Mouse (Mus musculus): Measurements from ENCODE around the gene Olfr1495. TPM values are rescaled to one million over a fixed set of nuclear protein-coding genes. Genes with fewer than 3 reads are reported as not detected.

The Olfr1495 gene
- not detected for polyA plus RNA-seq (2017; shearing (Covaris generic))

DNA sequence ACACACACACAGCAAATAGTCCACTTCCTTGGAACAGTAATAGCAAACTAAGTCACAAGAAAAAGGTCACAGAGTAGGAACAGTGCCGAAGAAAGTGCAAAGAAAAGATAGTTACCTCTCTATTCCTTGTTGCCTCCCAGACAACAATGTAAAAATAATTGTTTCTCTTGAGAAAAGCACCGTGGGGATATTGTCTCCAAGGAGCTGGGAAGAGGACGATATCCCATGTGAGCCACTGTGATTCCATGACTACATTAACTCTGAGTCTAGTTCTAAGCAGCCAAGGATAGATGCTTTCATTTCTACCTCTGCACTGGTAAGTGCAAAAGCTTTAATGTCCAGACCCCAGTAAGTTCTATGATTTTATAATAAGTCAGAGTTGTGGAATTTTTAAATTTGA, at the start of gene Olfr1495:
Gene Olfr1495, plus strand, starts transcription at position 301 of the 400 bp plus-strand sequence.

DNA sequence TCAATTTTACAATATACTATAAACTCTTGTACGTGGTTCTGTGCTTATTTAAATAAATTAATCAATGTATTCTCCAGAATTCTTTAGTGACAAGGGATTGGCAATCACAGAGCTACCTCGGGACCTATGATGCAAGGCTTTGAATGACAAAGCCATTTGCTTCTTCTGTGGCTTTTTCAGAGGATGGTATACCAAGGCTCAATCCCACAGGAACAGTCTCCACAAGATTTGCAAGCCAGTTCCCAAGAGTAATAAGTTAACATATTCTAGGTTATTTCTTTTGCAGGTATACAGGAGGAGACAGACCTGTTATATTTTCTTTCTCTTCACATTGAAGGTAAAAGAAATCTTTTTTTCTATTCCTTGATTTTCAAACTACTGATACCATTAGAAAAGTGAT, 41.4 kb upstream of the Olfr1495 start, which contains the start of gene Olfr1493-ps1:
Gene Olfr1493-ps1, plus strand, starts transcription at position 301 of the 400 bp plus-strand sequence.

DNA sequence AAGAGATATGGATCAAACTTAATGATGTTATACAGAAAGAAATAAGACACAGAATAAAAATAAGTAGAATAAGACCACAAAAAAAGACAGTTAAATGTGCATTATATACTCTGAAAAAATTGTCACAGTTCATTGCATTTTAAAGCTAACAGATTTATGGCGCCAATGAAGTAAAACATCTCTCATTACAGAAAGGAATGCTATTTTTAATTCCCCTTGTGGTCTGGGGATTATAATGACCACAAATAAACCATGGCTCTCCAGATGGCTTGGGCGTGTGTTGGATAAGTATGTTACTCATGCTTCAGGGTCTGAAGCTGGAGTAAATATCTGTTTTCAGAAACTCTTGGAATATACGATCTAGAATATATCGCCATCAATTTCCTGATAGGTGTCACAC, 25.0 kb upstream of the Olfr1495 start, which contains the start of gene Olfr1494:
Gene Olfr1494, plus strand, starts transcription at position 301 of the 400 bp plus-strand sequence.

DNA sequence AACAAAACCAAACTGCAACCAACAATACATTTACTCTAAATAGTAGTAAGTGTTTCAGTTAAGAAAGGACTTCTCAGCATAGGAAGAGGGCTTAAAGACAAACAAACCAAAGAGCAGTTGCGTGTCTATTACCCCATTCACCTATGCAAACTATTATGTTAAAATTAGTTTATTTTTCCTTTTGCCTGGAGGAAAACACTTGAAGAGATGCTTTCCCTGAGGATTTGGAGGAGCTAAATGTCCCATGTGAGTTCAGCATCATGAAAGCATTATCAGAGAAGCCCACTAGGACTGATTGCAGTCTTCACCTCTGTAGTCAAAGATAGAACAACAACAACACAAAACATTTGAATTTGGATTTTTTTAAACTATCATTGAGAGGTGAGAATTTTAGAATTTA, 13.2 kb downstream of the Olfr1495 start, which contains the start of gene Olfr1496:
Gene Olfr1496, plus strand, starts transcription at position 301 of the 400 bp plus-strand sequence.

DNA sequence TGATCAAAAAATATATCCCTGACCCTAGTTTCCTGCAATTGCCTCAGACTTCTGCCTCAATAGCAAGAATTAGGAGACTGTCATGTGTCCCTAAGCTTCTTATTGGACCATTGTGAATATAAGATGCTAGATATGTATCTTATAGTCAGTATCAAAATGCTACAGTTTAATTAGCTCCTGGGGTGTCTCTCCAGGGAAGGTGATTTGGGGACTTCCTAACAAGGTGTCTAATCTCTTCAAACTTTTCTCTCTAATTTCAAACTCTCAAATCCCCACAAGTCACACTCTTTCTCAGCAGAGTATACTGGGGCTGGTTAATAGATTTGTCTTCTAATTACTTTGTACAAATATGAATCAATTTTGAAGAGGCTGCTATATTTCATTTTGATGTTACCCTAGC, 33.7 kb downstream of the Olfr1495 start, which contains the start of gene Olfr1497:
Gene Olfr1497, minus strand, starts transcription at position 101 of the 400 bp plus-strand sequence.

DNA sequence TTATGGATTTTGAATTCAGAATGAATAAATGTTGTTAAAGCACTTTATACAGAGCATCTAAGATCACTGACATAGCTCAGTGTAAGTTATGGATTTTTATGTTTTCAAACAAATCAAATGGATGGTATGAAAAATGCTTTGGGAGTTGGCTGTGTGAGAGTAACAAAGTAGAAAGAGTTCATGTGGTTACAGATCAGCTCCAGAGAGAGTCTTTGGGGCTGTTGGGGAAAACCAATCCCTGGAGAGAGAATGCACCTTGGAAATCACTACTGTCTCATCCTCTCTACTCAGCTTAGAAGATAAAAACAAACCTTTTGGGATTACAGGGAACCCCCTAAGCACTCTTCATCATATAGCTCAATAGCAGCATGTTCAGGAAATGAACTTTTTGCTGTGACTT, 54.9 kb downstream of the Olfr1495 start, which contains the start of gene Olfr1499:
Gene Olfr1499, minus strand, starts transcription at position 101 of the 400 bp plus-strand sequence.

Other genes starting within 250 kb of the Olfr1495 start
- not detected for gene Olfr1480, start 236.7 kb upstream of the Olfr1495 start, polyA plus RNA-seq (2017; shearing (Covaris generic))
- not detected for gene Olfr1484, start 181.1 kb upstream of the Olfr1495 start, polyA plus RNA-seq (2017; shearing (Covaris generic))
- gene Olfr1487, start 147.2 kb upstream of the Olfr1495 start, polyA plus RNA-seq (2017; shearing (Covaris generic)), result not detected
- not detected for gene Olfr1489, start 133.0 kb upstream of the Olfr1495 start, polyA plus RNA-seq (2017; shearing (Covaris generic))
- gene Olfr1490, start 113.5 kb upstream of the Olfr1495 start, polyA plus RNA-seq (2017; shearing (Covaris generic)), result not detected
- gene Olfr1491, start 67.3 kb upstream of the Olfr1495 start, polyA plus RNA-seq (2017; shearing (Covaris generic)), result not detected
- not detected for gene Olfr1493-ps1, start 41.3 kb upstream of the Olfr1495 start, polyA plus RNA-seq (2017; shearing (Covaris generic))
- not detected for gene Olfr1494, start 24.9 kb upstream of the Olfr1495 start, polyA plus RNA-seq (2017; shearing (Covaris generic))
- gene Olfr1496, start 13.3 kb downstream of the Olfr1495 start, polyA plus RNA-seq (2017; shearing (Covaris generic)), result not detected
- not detected for gene Olfr1497, start 33.6 kb downstream of the Olfr1495 start, polyA plus RNA-seq (2017; shearing (Covaris generic))
- 0.36 TPM for gene Olfr1499, start 54.8 kb downstream of the Olfr1495 start, polyA plus RNA-seq (2017; shearing (Covaris generic))
- gene Olfr1500, start 65.9 kb downstream of the Olfr1495 start, polyA plus RNA-seq (2017; shearing (Covaris generic)), result not detected
- 0.54 TPM for gene Olfr1501, start 86.1 kb downstream of the Olfr1495 start, polyA plus RNA-seq (2017; shearing (Covaris generic))
- not detected for gene Olfr1502, start 97.2 kb downstream of the Olfr1495 start, polyA plus RNA-seq (2017; shearing (Covaris generic))
- gene Olfr1504, start 133.3 kb downstream of the Olfr1495 start, polyA plus RNA-seq (2017; shearing (Covaris generic)), result not detected
- gene Olfr1505, start 148.9 kb downstream of the Olfr1495 start, polyA plus RNA-seq (2017; shearing (Covaris generic)), result not detected

Measured in effector memory CD4-positive, alpha-beta T cell, adult 5 months (primary cell).